Mouse (Mus musculus): Measurements from ENCODE around the gene Zfp641. TPM values are rescaled to one million over a fixed set of nuclear protein-coding genes. Genes with fewer than 3 reads are reported as not detected.

The Zfp641 gene
- 1 to 10 TPM; 3.8 to 4.6 TPM for total RNA-seq (2021)
- long read RNA-seq, experiment 1, full-length matches to known transcripts = 5 of 8 reads
- long read RNA-seq, experiment 1, partial matches to known transcripts = 0 of 8 reads
- long read RNA-seq, experiment 1, other reads (novel, unspliced or antisense) = 3 of 8 reads
- long read RNA-seq, experiment 2, full-length matches to known transcripts = 4 of 8 reads
- long read RNA-seq, experiment 2, partial matches to known transcripts = 0 of 8 reads
- long read RNA-seq, experiment 2, other reads (novel, unspliced or antisense) = 4 of 8 reads

GRCm38 (mm10) chr15:98295628-98296551 is at the start of gene Zfp641:
TSS of gene Zfp641 (minus strand) at chr15:98296161.
- peak; percentile 49 to 65 for DNase-seq (ENCODE audit: low spot score in 2 of 2)

- no peak for DNase-seq (ENCODE audit: low spot score in 2 of 2)
Observed at GRCm38 (mm10) chr15:98340887-98341286, 44.9 kb upstream of the Zfp641 start, which contains the start of gene Olfr284. TSS of gene Olfr284 (minus strand) at chr15:98340987.

- DNase-seq (ENCODE audit: low spot score in 2 of 2) = no peak
Observed at GRCm38 (mm10) chr15:98317177-98317724, 21.3 kb upstream of the Zfp641 start, which contains the start of gene Olfr285. TSS of gene Olfr285 (minus strand) at chr15:98317353.

- DNase-seq (ENCODE audit: low spot score in 2 of 2) = no peak
Observed at GRCm38 (mm10) chr15:98315703-98316102, 19.7 kb upstream of the Zfp641 start.

GRCm38 (mm10) chr15:98293651-98294050 is 2.3 kb downstream of the Zfp641 start:
- no peak for DNase-seq (ENCODE audit: low spot score in 2 of 2)

GRCm38 (mm10) chr15:98288566-98288965 is 7.4 kb downstream of the Zfp641 start:
- DNase-seq (ENCODE audit: low spot score in 2 of 2) = no peak

GRCm38 (mm10) chr15:98286418-98286817 is 9.5 kb downstream of the Zfp641 start:
- DNase-seq (ENCODE audit: low spot score in 2 of 2) = no peak

GRCm38 (mm10) chr15:98257776-98258175 is 38.2 kb downstream of the Zfp641 start:
- no peak for DNase-seq (ENCODE audit: low spot score in 2 of 2)

- DNase-seq (ENCODE audit: low spot score in 2 of 2) = no peak
Observed at GRCm38 (mm10) chr15:98257193-98257592, 38.8 kb downstream of the Zfp641 start, which contains the start of gene H1fnt. TSS of gene H1fnt (minus strand) at chr15:98257293.

GRCm38 (mm10) chr15:98256271-98256670 is 39.7 kb downstream of the Zfp641 start:
- no peak for DNase-seq (ENCODE audit: low spot score in 2 of 2)

Other genes starting within 250 kb of the Zfp641 start
- 10 to 100 TPM; 71.0 to 86.3 TPM for gene Pfkm, start 203.6 kb downstream of the Zfp641 start, total RNA-seq (2021)
- gene Senp1, start 202.4 kb downstream of the Zfp641 start, total RNA-seq (2021) = 10 to 100 TPM; 16.3 to 16.9 TPM
- gene Asb8, start 130.5 kb downstream of the Zfp641 start, total RNA-seq (2021) = 10 to 100 TPM; 38.1 to 41.2 TPM
- gene Ccdc184, start 129.0 kb downstream of the Zfp641 start, total RNA-seq (2021) = 1 to 10 TPM in 1 of 2 experiments, under 1 TPM in 1; 0.83 to 1.1 TPM
- gene Olfr288, start 100.6 kb downstream of the Zfp641 start, total RNA-seq (2021) = not detected
- gene Gm44579, start 75.2 kb downstream of the Zfp641 start, total RNA-seq (2021) = not detected
- not detected for gene Olfr287, start 75.1 kb downstream of the Zfp641 start, total RNA-seq (2021)
- not detected for gene Olfr286, start 61.7 kb downstream of the Zfp641 start, total RNA-seq (2021)
- gene H1fnt, start 38.9 kb downstream of the Zfp641 start, total RNA-seq (2021) = not detected
- not detected for gene Olfr285, start 21.2 kb upstream of the Zfp641 start, total RNA-seq (2021)
- not detected for gene Olfr284, start 44.8 kb upstream of the Zfp641 start, total RNA-seq (2021)
- gene Olfr283, start 84.8 kb upstream of the Zfp641 start, total RNA-seq (2021) = not detected
- gene Olfr282, start 135.1 kb upstream of the Zfp641 start, total RNA-seq (2021) = not detected
- not detected for gene Olfr281, start 156.4 kb upstream of the Zfp641 start, total RNA-seq (2021)
- not detected for gene OR5BS1P, start 173.7 kb upstream of the Zfp641 start, total RNA-seq (2021)
- not detected for gene Lalba, start 186.6 kb upstream of the Zfp641 start, total RNA-seq (2021)
- not detected for gene Olfr279, start 196.2 kb upstream of the Zfp641 start, total RNA-seq (2021)
- 10 to 100 TPM; 79.2 to 90.9 TPM for gene Kansl2, start 238.1 kb upstream of the Zfp641 start, total RNA-seq (2021)